Mouse (Mus musculus) liver, postnatal 0 days (tissue): Measurements from ENCODE around the gene Gm21394. TPM values are rescaled to one million over a fixed set of nuclear protein-coding genes. Genes with fewer than 3 reads are reported as not detected.
"Not testable (repeated sequence)": the region's sequence is repeated elsewhere in the genome, so short reads cannot be mapped to it uniquely, and the experiment has no call there.

Experiments used
- ATAC-seq: fragments of 200-750 bp; cut with Nextera tagmentation; 2 replicates; pipeline ENCODE4 v1.8.0; 2017; ENCODE audit warnings: mild to moderate bottlenecking, moderate library complexity
- DNase-seq: peaks from one replicate; pipeline ENCODE4 v3.0.0-alpha.2; 2016
- H3K27ac ChIP-seq: fragments of 300-500 bp; sonication (generic); 2 replicates; pipeline ENCODE4 v1.5.1; 2014; ENCODE audit warnings: antibody characterized with exemption, moderate library complexity, mild to moderate bottlenecking, low read depth
- H3K27me3 ChIP-seq: fragments of 300-500 bp; sonication (generic); 2 replicates; pipeline ENCODE4 v1.6.1; 2014; ENCODE audit warnings: low read length, control low read depth, mixed read lengths; ENCODE audit not compliant: insufficient read depth
- H3K36me3 ChIP-seq: fragments of 300-500 bp; sonication (generic); replicated peaks from 2 replicates; pipeline ENCODE4 v1.6.1; 2014; ENCODE audit warnings: mild to moderate bottlenecking, control low read depth, low read length, moderate library complexity, mixed read lengths; ENCODE audit not compliant: insufficient read depth
- H3K4me1 ChIP-seq: fragments of 300-500 bp; sonication (generic); 2 replicates; pipeline ENCODE4 v1.6.1; 2014; ENCODE audit warnings: antibody characterized with exemption, mild to moderate bottlenecking, control low read depth; ENCODE audit not compliant: insufficient read depth
- H3K4me2 ChIP-seq: fragments of 300-500 bp; sonication (generic); 2 replicates; pipeline ENCODE4 v1.6.1; 2014; ENCODE audit warnings: low read depth, mild to moderate bottlenecking, low read length, moderate library complexity, mixed read lengths
- H3K4me3 ChIP-seq: fragments of 300-500 bp; sonication (generic); 2 replicates; pipeline ENCODE4 v1.5.1; 2014; ENCODE audit warnings: low read depth, low read length
- H3K9ac ChIP-seq: fragments of 300-500 bp; sonication (generic); replicated peaks from 2 replicates; pipeline ENCODE4 v1.6.1; 2014; ENCODE audit warnings: mild to moderate bottlenecking, moderate library complexity
- H3K9me3 ChIP-seq: fragments of 300-500 bp; sonication (generic); 2 replicates; pipeline ENCODE4 v1.6.1; 2016; ENCODE audit warnings: mild to moderate bottlenecking, control low read depth, low read length, mixed read lengths
- WGBS: fragments of 180-500 bp; shearing (Covaris S2); extraction: QIAGEN DNeasy Blood & Tissue Kit; methylation state at CpG from one replicate; pipeline ENCODE4 v1.1.7; 2014; ENCODE audit not compliant: insufficient replicate concordance; 5-methylcytosine and 5-hydroxymethylcytosine counted together
- polyA plus RNA-seq: library from polyadenylated mRNA; unstranded; fragments of >200 nt; fragmentation: Nextera tagmentation; extraction: Ambion mirVana; gene quantifications from 2 replicates; pipeline ENCODE4 v1.2.1, GENCODE M21; 2015

The Gm21394 gene
- not detected in 2 replicates for polyA plus RNA-seq

DNA sequence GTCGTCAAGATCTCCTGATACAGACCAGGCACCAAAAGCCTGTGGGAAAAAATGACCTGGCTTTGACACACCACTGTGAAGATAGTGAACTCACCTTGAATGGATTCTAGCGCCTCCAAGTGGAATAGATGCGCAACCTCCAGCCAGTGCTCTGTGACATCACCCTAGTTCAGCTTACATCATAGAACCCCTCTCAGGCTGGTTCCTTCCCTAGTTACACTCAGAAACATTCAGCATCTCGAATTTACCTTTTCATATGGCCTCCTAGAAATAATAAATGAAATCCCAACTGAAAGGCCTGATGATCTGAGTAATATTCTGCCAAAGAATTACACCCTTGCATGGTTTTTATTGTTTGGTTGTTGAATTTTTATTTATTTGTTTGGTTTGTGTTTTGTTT lies at the start of gene Gm21394:
TSS of gene Gm21394 (minus strand) at position 101 of the 400 bp plus-strand sequence.
- not testable (repeated sequence) for H3K4me1 ChIP-seq, H3K4me3 ChIP-seq, H3K36me3 ChIP-seq, H3K4me2 ChIP-seq, ATAC-seq, H3K27ac ChIP-seq, H3K27me3 ChIP-seq, H3K9me3 ChIP-seq, H3K9ac ChIP-seq, DNase-seq
- no CpG with 5 or more reads among the region's 4 CpGs for WGBS

Other genes with a start within 250 kb of the Gm21394 start
- gene Gm21409, start 181.8 kb upstream of the Gm21394 start, polyA plus RNA-seq = not detected in 2 replicates